Mouse (Mus musculus) forebrain, embryonic 15.5 days (tissue): ENCODE measurements around the gene Arrb2. TPM values are rescaled to one million over a fixed set of nuclear protein-coding genes. Genes with fewer than 3 reads are reported as not detected.

ENCODE experiments used
- ATAC-seq: fragments of 200-750 bp; cut with Nextera tagmentation; replicated peaks from 2 replicates; pipeline ENCODE4 v1.8.0; 2017; ENCODE audit warnings: mild to moderate bottlenecking, moderate TSS enrichment, moderate library complexity
- H3K27ac ChIP-seq: fragments of 300-500 bp; sonication (generic); replicated peaks from 2 replicates; pipeline ENCODE4 v1.5.1; 2015; ENCODE audit warnings: mild to moderate bottlenecking, inconsistent platforms
- H3K27me3 ChIP-seq: fragments of 300-500 bp; sonication (generic); 2 replicates; pipeline ENCODE4 v1.6.1; 2015; ENCODE audit warnings: inconsistent platforms
- H3K36me3 ChIP-seq: fragments of 300-500 bp; sonication (generic); 2 replicates; pipeline ENCODE4 v1.6.1; 2015; ENCODE audit warnings: mild to moderate bottlenecking, inconsistent platforms
- H3K4me1 ChIP-seq: fragments of 300-500 bp; sonication (generic); 2 replicates; pipeline ENCODE4 v1.6.1; 2015; ENCODE audit warnings: inconsistent platforms
- H3K4me2 ChIP-seq: fragments of 300-500 bp; sonication (generic); replicated peaks from 2 replicates; pipeline ENCODE4 v1.6.1; 2015; ENCODE audit warnings: mild to moderate bottlenecking, inconsistent platforms
- H3K4me3 ChIP-seq: fragments of 300-500 bp; sonication (generic); 2 replicates; pipeline ENCODE4 v1.5.1; 2015; ENCODE audit warnings: mild to moderate bottlenecking, inconsistent platforms
- H3K9ac ChIP-seq: fragments of 300-500 bp; sonication (generic); replicated peaks from 2 replicates; pipeline ENCODE4 v1.6.1; 2015; ENCODE audit warnings: mild to moderate bottlenecking, inconsistent platforms
- H3K9me3 ChIP-seq: fragments of 300-500 bp; sonication (generic); 2 replicates; pipeline ENCODE4 v1.6.1; 2016; ENCODE audit warnings: inconsistent platforms
- WGBS: fragments of 180-500 bp; shearing (Covaris S2); methylation state at CpG from one replicate; pipeline ENCODE4 v1.1.7; 2015; ENCODE audit warnings: mixed read lengths; 5-methylcytosine and 5-hydroxymethylcytosine counted together
- polyA plus RNA-seq: library from polyadenylated mRNA; unstranded; fragments of >200 nt; fragmentation: Nextera tagmentation; extraction: Ambion mirVana; gene quantifications from 2 replicates; pipeline ENCODE4 v1.2.1, GENCODE M21; 2015

The Arrb2 gene
- polyA plus RNA-seq, 1 experiment from 2014 or later, result 38.1 TPM

GRCm38 (mm10) chr11:70431574-70431973, 861 bp upstream of the Arrb2 start:
- Histone ChIP-seq H3K9me3 (no peaks in the 10 kb centered on the region), H3K9ac (peak overlapping the region; percentile 84), H3K36me3 (peaks cover 8% of the 10 kb centered on the region), H3K27me3 (no peaks in the 10 kb centered on the region), H3K4me3 (peak overlapping the region; percentile 73), H3K4me1 (peaks cover 29% of the 10 kb centered on the region), H3K27ac (peak overlapping the region; percentile 94), H3K4me2 (peak overlapping the region; percentile 73)
- 22% methylated on average over 5 of the region's 5 CpGs for WGBS
- no peak for ATAC-seq

- 7% methylated on average over 15 of the region's 15 CpGs for WGBS
- no peaks in the 10 kb centered on the region for H3K9me3 ChIP-seq
- peak overlapping the region; percentile 94 for H3K27ac ChIP-seq
- peaks cover 29% of the 10 kb centered on the region for H3K4me1 ChIP-seq
- peak overlapping the region; percentile 73 for H3K4me2 ChIP-seq
- H3K4me3 ChIP-seq, result peak overlapping the region; percentile 73
- peak overlapping the region; percentile 84 for H3K9ac ChIP-seq
- peak; percentile 44; the same call in 1 of the 2 replicates for ATAC-seq
- no peaks in the 10 kb centered on the region for H3K27me3 ChIP-seq
- H3K36me3 ChIP-seq, result peaks cover 21% of the 10 kb centered on the region
These were observed 597 bp downstream of the Arrb2 start for GRCm38 (mm10) chr11:70432895-70433568.

- Histone ChIP-seq H3K4me2 (peak overlapping the region; percentile 73), H3K27ac (no peak overlapping the region)
- 64% methylated on average over 1 of the region's 1 CpGs for WGBS
These were observed 1.1 kb downstream of the Arrb2 start for GRCm38 (mm10) chr11:70433569-70433943.

GRCm38 (mm10) chr11:70433951-70434350, 1.5 kb downstream of the Arrb2 start:
- H3K27me3 ChIP-seq, result no peaks in the 10 kb centered on the region
- no peak for ATAC-seq
- H3K9ac ChIP-seq, result peak overlapping the region; percentile 84; the same call in 1 of the 2 replicates
- H3K4me1 ChIP-seq, result peaks cover 29% of the 10 kb centered on the region
- H3K36me3 ChIP-seq, result peaks cover 30% of the 10 kb centered on the region
- no peak overlapping the region for H3K27ac ChIP-seq
- peak overlapping the region; percentile 73; the same call in 1 of the 2 replicates for H3K4me3 ChIP-seq
- no peaks in the 10 kb centered on the region for H3K9me3 ChIP-seq
- H3K4me2 ChIP-seq, result peak overlapping the region; percentile 73
- WGBS, result 94% methylated on average over 3 of the region's 3 CpGs

More at GRCm38 (mm10) chr11:70433569-70433943, 1.1 kb downstream of the Arrb2 start:
- Histone ChIP-seq H3K9ac (peak overlapping the region; percentile 84), H3K4me3 (peak overlapping the region; percentile 73), H3K9me3 (no peaks in the 10 kb centered on the region), H3K27me3 (no peaks in the 10 kb centered on the region), H3K36me3 (peaks cover 26% of the 10 kb centered on the region), H3K4me1 (peaks cover 29% of the 10 kb centered on the region)
- no peak for ATAC-seq

- H3K9ac ChIP-seq, result no peak overlapping the region
- peaks cover 29% of the 10 kb centered on the region for H3K4me1 ChIP-seq
- WGBS, result 72% methylated on average over 5 of the region's 5 CpGs
- no peak overlapping the region for H3K27ac ChIP-seq
- no peak for ATAC-seq
- peaks cover 43% of the 10 kb centered on the region for H3K36me3 ChIP-seq
- no peaks in the 10 kb centered on the region for H3K27me3 ChIP-seq
- no peaks in the 10 kb centered on the region for H3K9me3 ChIP-seq
- H3K4me2 ChIP-seq, result no peak overlapping the region
- no peak overlapping the region for H3K4me3 ChIP-seq
These were observed 3.0 kb downstream of the Arrb2 start for GRCm38 (mm10) chr11:70435476-70435875.

- H3K4me3 ChIP-seq, result no peak overlapping the region
- no peaks in the 10 kb centered on the region for H3K27me3 ChIP-seq
- no peak overlapping the region for H3K9ac ChIP-seq
- WGBS, result 91% methylated on average over 6 of the region's 6 CpGs
- no peak overlapping the region for H3K27ac ChIP-seq
- peaks cover 21% of the 10 kb centered on the region for H3K4me1 ChIP-seq
- H3K9me3 ChIP-seq, result no peaks in the 10 kb centered on the region
- ATAC-seq, result no peak
- peaks cover 47% of the 10 kb centered on the region for H3K36me3 ChIP-seq
- no peak overlapping the region for H3K4me2 ChIP-seq
These were observed 5.0 kb downstream of the Arrb2 start for GRCm38 (mm10) chr11:70437426-70437825.

- peaks cover 47% of the 10 kb centered on the region for H3K36me3 ChIP-seq
- no peak overlapping the region for H3K9ac ChIP-seq
- no peaks in the 10 kb centered on the region for H3K27me3 ChIP-seq
- no peak overlapping the region for H3K4me3 ChIP-seq
- H3K4me1 ChIP-seq, result peaks cover 10% of the 10 kb centered on the region
- H3K27ac ChIP-seq, result no peak overlapping the region
- WGBS, result 92% methylated on average over 7 of the region's 7 CpGs
- ATAC-seq, result no peak
- no peaks in the 10 kb centered on the region for H3K9me3 ChIP-seq
- H3K4me2 ChIP-seq, result no peak overlapping the region
These were observed 6.4 kb downstream of the Arrb2 start for GRCm38 (mm10) chr11:70438728-70439374.

- H3K36me3 ChIP-seq, result peaks cover 47% of the 10 kb centered on the region
- no peaks in the 10 kb centered on the region for H3K9me3 ChIP-seq
These were observed 8.2 kb downstream of the Arrb2 start for GRCm38 (mm10) chr11:70440637-70441036.

GRCm38 (mm10) chr11:70441882-70442281, 9.4 kb downstream of the Arrb2 start:
- H3K27me3 ChIP-seq, result no peaks in the 10 kb centered on the region
- H3K9me3 ChIP-seq, result no peaks in the 10 kb centered on the region
- peaks cover 36% of the 10 kb centered on the region for H3K36me3 ChIP-seq
- ATAC-seq, result no peak
- no peak overlapping the region for H3K9ac ChIP-seq
- no peaks in the 10 kb centered on the region for H3K4me1 ChIP-seq
- no peak overlapping the region for H3K4me3 ChIP-seq
- WGBS, result 92% methylated on average over 7 of the region's 7 CpGs
- H3K4me2 ChIP-seq, result no peak overlapping the region
- no peak overlapping the region for H3K27ac ChIP-seq

More at GRCm38 (mm10) chr11:70440637-70441036, 8.2 kb downstream of the Arrb2 start:
- Histone ChIP-seq H3K4me2 (no peak overlapping the region), H3K9ac (no peak overlapping the region), H3K27me3 (no peaks in the 10 kb centered on the region), H3K4me3 (no peak overlapping the region), H3K4me1 (no peaks in the 10 kb centered on the region), H3K27ac (no peak overlapping the region)
- WGBS, result 91% methylated on average over 4 of the region's 4 CpGs
- ATAC-seq, result no peak

GRCm38 (mm10) chr11:70443964-70444363, 11.5 kb downstream of the Arrb2 start:
- H3K4me1 ChIP-seq, result no peaks in the 10 kb centered on the region

GRCm38 (mm10) chr11:70444667-70445066, 12.2 kb downstream of the Arrb2 start:
- Histone ChIP-seq H3K9me3 (no peaks in the 10 kb centered on the region), H3K4me1 (no peaks in the 10 kb centered on the region), H3K9ac (no peak overlapping the region), H3K4me3 (no peak overlapping the region), H3K27ac (no peak overlapping the region), H3K36me3 (peaks cover 10% of the 10 kb centered on the region; the same call in 1 of the 2 replicates), H3K4me2 (no peak overlapping the region), H3K27me3 (no peaks in the 10 kb centered on the region)
- ATAC-seq, result no peak
- 77% methylated on average over 6 of the region's 6 CpGs for WGBS

More at GRCm38 (mm10) chr11:70443964-70444363, 11.5 kb downstream of the Arrb2 start:
- Histone ChIP-seq H3K4me2 (no peak overlapping the region), H3K27me3 (no peaks in the 10 kb centered on the region), H3K9ac (no peak overlapping the region), H3K36me3 (peaks cover 17% of the 10 kb centered on the region), H3K9me3 (no peaks in the 10 kb centered on the region), H3K27ac (no peak overlapping the region), H3K4me3 (no peak overlapping the region)
- ATAC-seq, result no peak
- 90% methylated on average over 3 of the region's 3 CpGs for WGBS

- no peak overlapping the region for H3K4me3 ChIP-seq
- WGBS, result 45% methylated on average over 3 of the region's 3 CpGs
These were observed 14.3 kb downstream of the Arrb2 start for GRCm38 (mm10) chr11:70446756-70447155.

More at GRCm38 (mm10) chr11:70446756-70447155, 14.3 kb downstream of the Arrb2 start:
- Histone ChIP-seq H3K9me3 (no peaks in the 10 kb centered on the region), H3K36me3 (0 out of 2 replicates have a peak, but pooled peaks cover 2% of the 10 kb centered on the region), H3K9ac (no peak overlapping the region), H3K4me2 (no peak overlapping the region), H3K4me1 (peaks cover 4% of the 10 kb centered on the region; the same call in 1 of the 2 replicates), H3K27ac (no peak overlapping the region), H3K27me3 (no peaks in the 10 kb centered on the region)
- ATAC-seq, result no peak
